9 mouse cellular contexts compared by ENCODE assay signal in the genomic region with DNA sequence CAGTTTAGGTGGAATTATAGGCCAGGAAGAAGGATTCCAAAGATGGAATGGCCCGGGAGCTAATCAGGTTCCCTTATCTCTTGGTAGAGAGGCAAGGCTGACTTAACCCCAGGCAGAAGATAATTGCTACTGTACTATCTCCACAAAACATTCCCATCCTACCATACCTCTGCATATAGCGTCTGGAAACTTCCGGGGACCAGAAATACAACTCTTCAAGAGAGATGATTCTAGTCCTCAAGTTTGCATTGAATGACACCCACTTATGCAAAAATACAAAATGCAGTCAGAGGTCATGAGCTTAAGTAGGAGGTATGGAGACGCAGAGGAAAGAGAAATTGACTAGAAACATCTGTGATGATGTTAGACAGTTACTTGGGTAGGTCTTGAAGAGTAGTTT. TPM values are rescaled to one million over a fixed set of nuclear protein-coding genes. Genes with fewer than 3 reads are reported as not detected.
DNase-seq lines count a peak whose midpoint lies in the region; ATAC-seq lines count a peak whose summit lies in the region.
"Had no signal": no experiment of that assay in that cellular context is flagged by ENCODE, and none has a peak within 500 bp of the region (broad histone marks: within the 10 kb centered on the region; RNA-seq: fewer than 3 reads in every experiment).

No protein-coding gene starts in this region.

- 95% methylated on average over 4 of the region's 4 CpGs for WGBS in kidney, embryonic 16.5 days
- WGBS in forebrain, embryonic 12.5 days, result 90% methylated on average over 4 of the region's 4 CpGs
- 91% methylated on average over 4 of the region's 4 CpGs for WGBS in limb, embryonic 11.5 days
- 94% methylated on average over 4 of the region's 4 CpGs for WGBS in midbrain, embryonic 16.5 days

- peaks cover 28% of the 10 kb centered on the region for H3K4me1 ChIP-seq in kidney, embryonic 16.5 days (ENCODE audit: insufficient read depth, low read length)
- H3K4me1 ChIP-seq in forebrain, embryonic 12.5 days, result peaks cover 38% of the 10 kb centered on the region
- H3K4me1 ChIP-seq in limb, embryonic 11.5 days (ENCODE audit: control insufficient read depth, insufficient read depth, low read length), result peaks cover 3% of the 10 kb centered on the region; the same call in 1 of the 2 replicates
- H3K4me1 ChIP-seq in midbrain, embryonic 16.5 days (ENCODE audit: control insufficient read depth, insufficient read depth, low read length), result peaks cover 33% of the 10 kb centered on the region

- H3K27ac ChIP-seq in kidney, embryonic 16.5 days (ENCODE audit: low read length), result no peak overlapping the region
- no peak overlapping the region for H3K27ac ChIP-seq in forebrain, embryonic 12.5 days
- H3K27ac ChIP-seq in limb, embryonic 11.5 days (replicated peaks; ENCODE audit: low read depth, low read length), result no peak overlapping the region
- H3K27ac ChIP-seq in midbrain, embryonic 16.5 days (ENCODE audit: low read length), result no peak overlapping the region

- H3K36me3 ChIP-seq in kidney, embryonic 16.5 days (ENCODE audit: insufficient read depth, low read length), result peaks cover 7% of the 10 kb centered on the region; the same call in 1 of the 2 replicates
- peaks cover 2% of the 10 kb centered on the region for H3K36me3 ChIP-seq in forebrain, embryonic 12.5 days (replicated peaks)
- no peaks in the 10 kb centered on the region for H3K36me3 ChIP-seq in limb, embryonic 11.5 days (ENCODE audit: control insufficient read depth, insufficient read depth, low read length)
- H3K36me3 ChIP-seq in midbrain, embryonic 16.5 days (ENCODE audit: control insufficient read depth, insufficient read depth, low read length), result no peaks in the 10 kb centered on the region

- no peak overlapping the region for H3K9ac ChIP-seq in kidney, embryonic 16.5 days (replicated peaks; ENCODE audit: low read length)
- no peak overlapping the region for H3K9ac ChIP-seq in forebrain, embryonic 12.5 days
- no peak overlapping the region for H3K9ac ChIP-seq in limb, embryonic 11.5 days (ENCODE audit: low read length)
- H3K9ac ChIP-seq in midbrain, embryonic 16.5 days (ENCODE audit: low read depth, low read length), result no peak overlapping the region

- no peak for DNase-seq in kidney, adult 9 months
- no peak for DNase-seq in limb, embryonic 11.5 days (ENCODE audit: low spot score)
- no peak for DNase-seq in right cerebral cortex, postnatal 36 days (ENCODE audit: low spot score in 2 of 2)
- no peak for DNase-seq in T-cell, adult 2 months (ENCODE audit: low spot score)
- DNase-seq: right cerebral cortex, adult 18-20 months; thymus, postnatal 14 days had no signal

- no peaks in the 10 kb centered on the region for H3K9me3 ChIP-seq in kidney, embryonic 16.5 days (ENCODE audit: low read length)
- no peaks in the 10 kb centered on the region for H3K9me3 ChIP-seq in forebrain, embryonic 12.5 days
- no peaks in the 10 kb centered on the region for H3K9me3 ChIP-seq in limb, embryonic 11.5 days (ENCODE audit: control insufficient read depth, low read length)
- no peaks in the 10 kb centered on the region for H3K9me3 ChIP-seq in midbrain, embryonic 16.5 days (replicated peaks; ENCODE audit: control insufficient read depth, low read length, poor library complexity, severe bottlenecking)

- ATAC-seq in kidney, embryonic 16.5 days (ENCODE audit: low FRiP score, low TSS enrichment), result no peak
- no peak for ATAC-seq in forebrain, embryonic 12.5 days (ENCODE audit: low FRiP score)
- no peak for ATAC-seq in limb, embryonic 11.5 days (ENCODE audit: insufficient number of reproducible peaks, low FRiP score, low TSS enrichment, low read depth)
- ATAC-seq in midbrain, embryonic 16.5 days, result no peak

- no peak overlapping the region for H3K4me3 ChIP-seq in kidney, embryonic 16.5 days (ENCODE audit: low read length)
- H3K4me3 ChIP-seq in forebrain, embryonic 12.5 days (replicated peaks), result no peak overlapping the region
- H3K4me3 ChIP-seq in limb, embryonic 11.5 days (ENCODE audit: low read depth, low read length), result no peak overlapping the region
- no peak overlapping the region for H3K4me3 ChIP-seq in midbrain, embryonic 16.5 days (ENCODE audit: low read depth, low read length)

- no peaks in the 10 kb centered on the region for H3K27me3 ChIP-seq in kidney, embryonic 16.5 days (ENCODE audit: insufficient read depth, low read length)
- no peaks in the 10 kb centered on the region for H3K27me3 ChIP-seq in forebrain, embryonic 12.5 days
- no peaks in the 10 kb centered on the region for H3K27me3 ChIP-seq in limb, embryonic 11.5 days (ENCODE audit: control insufficient read depth, insufficient read depth, low read length)
- no peaks in the 10 kb centered on the region for H3K27me3 ChIP-seq in midbrain, embryonic 16.5 days (ENCODE audit: control insufficient read depth, insufficient read depth, low read depth, low read length)

- peak overlapping the region; percentile 83 for H3K4me2 ChIP-seq in kidney, embryonic 16.5 days (replicated peaks; ENCODE audit: low read depth, low read length)
- peak overlapping the region; percentile 70; the same call in 1 of the 2 replicates for H3K4me2 ChIP-seq in forebrain, embryonic 12.5 days
- peak overlapping the region; percentile 74; the same call in 1 of the 2 replicates for H3K4me2 ChIP-seq in limb, embryonic 11.5 days (ENCODE audit: low read depth, severe bottlenecking)
- H3K4me2 ChIP-seq in midbrain, embryonic 16.5 days (ENCODE audit: low read length), result peak overlapping the region; percentile 86; the same call in 1 of the 2 replicates

RNA-seq across cellular contexts. Expression of gene Ciao2a, which starts 1.5 kb away (rescaled TPM):
- polyA plus RNA-seq in kidney, embryonic 16.5 days (2015; fragmentation: Nextera tagmentation; extraction: Ambion mirVana), result 153 and 155 TPM in 2 replicates
- 122 and 139 TPM in 2 replicates for polyA plus RNA-seq in forebrain, embryonic 12.5 days (2016; fragmentation: Nextera tagmentation; extraction: Ambion mirVana)
- polyA plus RNA-seq in limb, embryonic 11.5 days (2014; fragmentation: Nextera tagmentation; extraction: Ambion mirVana), result 177 and 178 TPM in 2 replicates
- polyA plus RNA-seq in midbrain, embryonic 16.5 days (2015; fragmentation: Nextera tagmentation; extraction: Ambion mirVana), result 61.0 and 69.5 TPM in 2 replicates

RNA-seq across cellular contexts. Expression of gene Snx1, which starts 1.5 kb away (rescaled TPM):
- 150 and 152 TPM in 2 replicates for polyA plus RNA-seq in kidney, embryonic 16.5 days (2015; fragmentation: Nextera tagmentation; extraction: Ambion mirVana)
- 130 and 135 TPM in 2 replicates for polyA plus RNA-seq in forebrain, embryonic 12.5 days (2016; fragmentation: Nextera tagmentation; extraction: Ambion mirVana)
- 123 and 127 TPM in 2 replicates for polyA plus RNA-seq in limb, embryonic 11.5 days (2014; fragmentation: Nextera tagmentation; extraction: Ambion mirVana)
- polyA plus RNA-seq in midbrain, embryonic 16.5 days (2015; fragmentation: Nextera tagmentation; extraction: Ambion mirVana), result 68.0 and 78.3 TPM in 2 replicates

RNA-seq across cellular contexts. Expression of gene Dapk2, which starts 30.1 kb away (rescaled TPM):
- 4.7 and 4.9 TPM in 2 replicates for polyA plus RNA-seq in kidney, embryonic 16.5 days (2015; fragmentation: Nextera tagmentation; extraction: Ambion mirVana)
- 6.2 and 6.9 TPM in 2 replicates for polyA plus RNA-seq in forebrain, embryonic 12.5 days (2016; fragmentation: Nextera tagmentation; extraction: Ambion mirVana)
- 4.0 and 4.3 TPM in 2 replicates for polyA plus RNA-seq in limb, embryonic 11.5 days (2014; fragmentation: Nextera tagmentation; extraction: Ambion mirVana)
- 0.90 and 1.0 TPM in 2 replicates for polyA plus RNA-seq in midbrain, embryonic 16.5 days (2015; fragmentation: Nextera tagmentation; extraction: Ambion mirVana)

RNA-seq across cellular contexts. Expression of gene Snx22, which starts 58.4 kb away (rescaled TPM):
- 1.4 and 1.7 TPM in 2 replicates for polyA plus RNA-seq in kidney, embryonic 16.5 days (2015; fragmentation: Nextera tagmentation; extraction: Ambion mirVana)
- polyA plus RNA-seq in forebrain, embryonic 12.5 days (2016; fragmentation: Nextera tagmentation; extraction: Ambion mirVana), result 3.3 and 4.0 TPM in 2 replicates
- polyA plus RNA-seq in limb, embryonic 11.5 days (2014; fragmentation: Nextera tagmentation; extraction: Ambion mirVana), result 2.3 and 2.9 TPM in 2 replicates
- 11.2 and 13.1 TPM in 2 replicates for polyA plus RNA-seq in midbrain, embryonic 16.5 days (2015; fragmentation: Nextera tagmentation; extraction: Ambion mirVana)
